Mouse (Mus musculus): ENCODE measurements around the gene Fscn2. TPM values are rescaled to one million over a fixed set of nuclear protein-coding genes. Genes with fewer than 3 reads are reported as not detected.
A peak's percentile ranks its signal among the peaks of the same experiment; 100 is the strongest.

The Fscn2 gene
- polyA plus RNA-seq, 1 experiment from 2014 or later = 1.3 TPM

- Histone ChIP-seq H3K9me3 (no peaks in the 10 kb centered on the region), H3K4me2 (replicated peaks) (no peak overlapping the region), H3K27ac (replicated peaks) (no peak overlapping the region), H3K9ac (replicated peaks) (no peak overlapping the region), H3K36me3 (peaks cover 60% of the 10 kb centered on the region), H3K4me3 (no peak overlapping the region), H3K27me3 (no peaks in the 10 kb centered on the region), H3K4me1 (peaks cover 28% of the 10 kb centered on the region)
- ATAC-seq (replicated peaks) = no peak
- 65% methylated on average over 13 of the region's 13 CpGs for WGBS
These were observed 11.7 kb downstream of the Fscn2 start for GRCm38 (mm10) chr11:120373025-120373424.

- Histone ChIP-seq H3K9me3 (no peaks in the 10 kb centered on the region), H3K27ac (replicated peaks) (no peak overlapping the region), H3K4me1 (peaks cover 33% of the 10 kb centered on the region), H3K36me3 (peaks cover 57% of the 10 kb centered on the region), H3K4me2 (replicated peaks) (no peak overlapping the region), H3K27me3 (no peaks in the 10 kb centered on the region), H3K4me3 (no peak overlapping the region), H3K9ac (replicated peaks) (no peak overlapping the region)
- 73% methylated on average over 23 of the region's 23 CpGs for WGBS
- no peak for ATAC-seq (replicated peaks)
These were observed 12.7 kb downstream of the Fscn2 start for GRCm38 (mm10) chr11:120373820-120374586.

- no peak for ATAC-seq (replicated peaks)
- Histone ChIP-seq H3K4me3 (no peak overlapping the region), H3K4me2 (replicated peaks) (no peak overlapping the region), H3K9me3 (no peaks in the 10 kb centered on the region), H3K4me1 (peaks cover 27% of the 10 kb centered on the region), H3K27ac (replicated peaks) (no peak overlapping the region), H3K9ac (replicated peaks) (no peak overlapping the region), H3K27me3 (no peaks in the 10 kb centered on the region), H3K36me3 (peaks cover 49% of the 10 kb centered on the region)
- WGBS = 95% methylated on average over 10 of the region's 10 CpGs
These were observed 14.0 kb downstream of the Fscn2 start for GRCm38 (mm10) chr11:120375324-120375723.

- no peak for ATAC-seq (replicated peaks)
- peak overlapping the region; percentile 96; the same call in 1 of the 2 replicates for H3K4me2 ChIP-seq (replicated peaks)
- H3K9me3 ChIP-seq = no peaks in the 10 kb centered on the region
- H3K4me3 ChIP-seq = peak overlapping the region; percentile 93
- peak overlapping the region; percentile 87; the same call in 1 of the 2 replicates for H3K9ac ChIP-seq (replicated peaks)
- peaks cover 27% of the 10 kb centered on the region for H3K4me1 ChIP-seq
- H3K27ac ChIP-seq (replicated peaks) = no peak overlapping the region
- H3K36me3 ChIP-seq = peaks cover 55% of the 10 kb centered on the region
- no peaks in the 10 kb centered on the region for H3K27me3 ChIP-seq
- WGBS = 89% methylated on average over 17 of the region's 17 CpGs
These were observed 15.2 kb downstream of the Fscn2 start for GRCm38 (mm10) chr11:120376302-120377160.

GRCm38 (mm10) chr11:120377337-120377736 is 16.0 kb downstream of the Fscn2 start:
- H3K27ac ChIP-seq (replicated peaks) = no peak overlapping the region
- peak overlapping the region; percentile 87 for H3K9ac ChIP-seq (replicated peaks)
- H3K36me3 ChIP-seq = peaks cover 58% of the 10 kb centered on the region
- H3K4me3 ChIP-seq = peak overlapping the region; percentile 93
- WGBS = 70% methylated on average over 10 of the region's 10 CpGs
- no peak for ATAC-seq (replicated peaks)
- no peaks in the 10 kb centered on the region for H3K27me3 ChIP-seq
- peak overlapping the region; percentile 96 for H3K4me2 ChIP-seq (replicated peaks)
- H3K9me3 ChIP-seq = no peaks in the 10 kb centered on the region
- H3K4me1 ChIP-seq = peaks cover 27% of the 10 kb centered on the region

- Histone ChIP-seq H3K4me3 (peak overlapping the region; percentile 93), H3K9ac (replicated peaks) (peak overlapping the region; percentile 87), H3K36me3 (peaks cover 58% of the 10 kb centered on the region), H3K9me3 (no peaks in the 10 kb centered on the region), H3K4me2 (replicated peaks) (peak overlapping the region; percentile 96), H3K4me1 (peaks cover 27% of the 10 kb centered on the region), H3K27ac (replicated peaks) (peak overlapping the region; percentile 59), H3K27me3 (no peaks in the 10 kb centered on the region)
- WGBS = 3% methylated on average over 40 of the region's 40 CpGs
- ATAC-seq (replicated peaks) = peak; percentile 39
These were observed 16.8 kb downstream of the Fscn2 start for GRCm38 (mm10) chr11:120378031-120378610.

- WGBS = 9% methylated on average over 54 of the region's 54 CpGs
- peak within 1 kb of the TSS; percentile 87 for H3K9ac ChIP-seq (replicated peaks)
- peak within 1 kb of the TSS; percentile 93 for H3K4me3 ChIP-seq
- no peaks in the 10 kb centered on the region for H3K9me3 ChIP-seq
- ATAC-seq (replicated peaks) = peak; percentile 87
- H3K4me2 ChIP-seq (replicated peaks) = peak within 1 kb of the TSS; percentile 96
- H3K27me3 ChIP-seq = no peaks in the 10 kb centered on the region
- H3K36me3 ChIP-seq = peaks cover 59% of the 10 kb centered on the region
- H3K27ac ChIP-seq (replicated peaks) = peak within 1 kb of the TSS; percentile 59
- peaks cover 24% of the 10 kb centered on the region for H3K4me1 ChIP-seq
These were observed 17.5 kb downstream of the Fscn2 start, which contains the start of gene Faap100 for GRCm38 (mm10) chr11:120378611-120379540. Gene Faap100, minus strand, starts transcription at chr11:120378764.

GRCm38 (mm10) chr11:120380271-120380670 is 18.9 kb downstream of the Fscn2 start:
- H3K27me3 ChIP-seq = no peaks in the 10 kb centered on the region
- H3K4me2 ChIP-seq (replicated peaks) = no peak overlapping the region
- no peak overlapping the region for H3K27ac ChIP-seq (replicated peaks)
- peaks cover 57% of the 10 kb centered on the region for H3K36me3 ChIP-seq
- H3K9ac ChIP-seq (replicated peaks) = no peak overlapping the region
- ATAC-seq (replicated peaks) = no peak
- H3K4me1 ChIP-seq = peaks cover 22% of the 10 kb centered on the region
- 96% methylated on average over 3 of the region's 3 CpGs for WGBS
- no peaks in the 10 kb centered on the region for H3K9me3 ChIP-seq
- H3K4me3 ChIP-seq = no peak overlapping the region

GRCm38 (mm10) chr11:120381157-120381556 is 19.8 kb downstream of the Fscn2 start:
- Histone ChIP-seq H3K4me2 (replicated peaks) (no peak overlapping the region), H3K4me3 (no peak overlapping the region), H3K4me1 (peaks cover 22% of the 10 kb centered on the region), H3K9ac (replicated peaks) (no peak overlapping the region), H3K27me3 (no peaks in the 10 kb centered on the region), H3K9me3 (no peaks in the 10 kb centered on the region), H3K27ac (replicated peaks) (no peak overlapping the region), H3K36me3 (peaks cover 60% of the 10 kb centered on the region)
- ATAC-seq (replicated peaks) = no peak
- WGBS = 92% methylated on average over 4 of the region's 4 CpGs

- Histone ChIP-seq H3K4me2 (replicated peaks) (no peak overlapping the region), H3K27ac (replicated peaks) (no peak overlapping the region), H3K4me3 (no peak overlapping the region), H3K36me3 (peaks cover 64% of the 10 kb centered on the region), H3K27me3 (no peaks in the 10 kb centered on the region), H3K9ac (replicated peaks) (no peak overlapping the region), H3K4me1 (peaks cover 11% of the 10 kb centered on the region), H3K9me3 (no peaks in the 10 kb centered on the region)
- 92% methylated on average over 9 of the region's 9 CpGs for WGBS
- ATAC-seq (replicated peaks) = no peak
These were observed 21.2 kb downstream of the Fscn2 start for GRCm38 (mm10) chr11:120382509-120382908.

GRCm38 (mm10) chr11:120386632-120387031 is 25.3 kb downstream of the Fscn2 start:
- H3K9ac ChIP-seq (replicated peaks) = no peak overlapping the region
- H3K4me1 ChIP-seq = no peaks in the 10 kb centered on the region
- 96% methylated on average over 6 of the region's 6 CpGs for WGBS
- H3K27ac ChIP-seq (replicated peaks) = no peak overlapping the region
- H3K4me3 ChIP-seq = no peak overlapping the region
- H3K9me3 ChIP-seq = no peaks in the 10 kb centered on the region
- ATAC-seq (replicated peaks) = no peak
- H3K27me3 ChIP-seq = no peaks in the 10 kb centered on the region
- H3K4me2 ChIP-seq (replicated peaks) = no peak overlapping the region
- peaks cover 69% of the 10 kb centered on the region for H3K36me3 ChIP-seq
